Mouse (Mus musculus): ENCODE measurements around the gene Glis1. TPM values are rescaled to one million over a fixed set of nuclear protein-coding genes. Genes with fewer than 3 reads are reported as not detected.

The Glis1 gene
- polyA plus RNA-seq, 1 experiment from 2014 or later, result 6.8 TPM

- ATAC-seq (ENCODE audit: insufficient number of reproducible peaks, low FRiP score, low TSS enrichment, low read depth) (no peak), DNase-seq (ENCODE audit: low spot score) (no peak)
- H3K9me3 ChIP-seq (ENCODE audit: control insufficient read depth, low read length), result no peaks in the 10 kb centered on the region
- no peak overlapping the region for H3K4me3 ChIP-seq (ENCODE audit: low read depth, low read length)
- H3K27ac ChIP-seq (replicated peaks; ENCODE audit: low read depth, low read length), result no peak overlapping the region
- H3K27me3 ChIP-seq (ENCODE audit: control insufficient read depth, insufficient read depth, low read length), result no peaks in the 10 kb centered on the region; the same call in 1 of the 2 replicates
- no peak overlapping the region for H3K4me2 ChIP-seq (ENCODE audit: low read depth, severe bottlenecking)
- no peaks in the 10 kb centered on the region for H3K36me3 ChIP-seq (ENCODE audit: control insufficient read depth, insufficient read depth, low read length)
- H3K4me1 ChIP-seq (ENCODE audit: control insufficient read depth, insufficient read depth, low read length), result peaks cover 5% of the 10 kb centered on the region; the same call in 1 of the 2 replicates
- WGBS, result 38% methylated on average over 9 of the region's 9 CpGs
- no peak overlapping the region for H3K9ac ChIP-seq (ENCODE audit: low read length)
Observed at GRCm38 (mm10) chr4:107681099-107681849, 246.9 kb downstream of the Glis1 start.

- Histone ChIP-seq H3K36me3 (ENCODE audit: control insufficient read depth, insufficient read depth, low read length) (no peaks in the 10 kb centered on the region), H3K9ac (ENCODE audit: low read length) (no peak overlapping the region), H3K27ac (replicated peaks; ENCODE audit: low read depth, low read length) (no peak overlapping the region), H3K4me1 (ENCODE audit: control insufficient read depth, insufficient read depth, low read length) (peaks cover 10% of the 10 kb centered on the region), H3K4me2 (ENCODE audit: low read depth, severe bottlenecking) (no peak overlapping the region), H3K4me3 (ENCODE audit: low read depth, low read length) (no peak overlapping the region), H3K9me3 (ENCODE audit: control insufficient read depth, low read length) (no peaks in the 10 kb centered on the region), H3K27me3 (ENCODE audit: control insufficient read depth, insufficient read depth, low read length) (no peaks in the 10 kb centered on the region; the same call in 1 of the 2 replicates)
- 89% methylated on average over 37 of the region's 37 CpGs for WGBS
- ATAC-seq (ENCODE audit: insufficient number of reproducible peaks, low FRiP score, low TSS enrichment, low read depth), result no peak
- DNase-seq (ENCODE audit: low spot score), result no peak
Observed at GRCm38 (mm10) chr4:107683006-107683756, 248.8 kb downstream of the Glis1 start.

GRCm38 (mm10) chr4:107684130-107684529, 249.7 kb downstream of the Glis1 start, which contains the start of gene Dmrtb1:
Gene Dmrtb1, minus strand, starts transcription at chr4:107684230.
- no peaks in the 10 kb centered on the region for H3K36me3 ChIP-seq (ENCODE audit: control insufficient read depth, insufficient read depth, low read length)
- H3K27me3 ChIP-seq (ENCODE audit: control insufficient read depth, insufficient read depth, low read length), result no peaks in the 10 kb centered on the region; the same call in 1 of the 2 replicates
- H3K9ac ChIP-seq (ENCODE audit: low read length), result no peak within 1 kb of the TSS
- WGBS, result 93% methylated on average over 14 of the region's 14 CpGs
- no peak for ATAC-seq (ENCODE audit: insufficient number of reproducible peaks, low FRiP score, low TSS enrichment, low read depth)
- DNase-seq (ENCODE audit: low spot score), result no peak
- peaks cover 13% of the 10 kb centered on the region for H3K4me1 ChIP-seq (ENCODE audit: control insufficient read depth, insufficient read depth, low read length)
- H3K4me2 ChIP-seq (ENCODE audit: low read depth, severe bottlenecking), result no peak within 1 kb of the TSS
- H3K27ac ChIP-seq (replicated peaks; ENCODE audit: low read depth, low read length), result no peak within 1 kb of the TSS
- no peak within 1 kb of the TSS for H3K4me3 ChIP-seq (ENCODE audit: low read depth, low read length)
- no peaks in the 10 kb centered on the region for H3K9me3 ChIP-seq (ENCODE audit: control insufficient read depth, low read length)

Small RNA genes lying within 50 kb of the gene (microRNA-seq; reads per million reads assigned to microRNA genes)
- not detected for gene Gm24804

Other genes starting within 250 kb of the Glis1 start
- gene Ldlrad1, start 225.4 kb upstream of the Glis1 start, polyA plus RNA-seq (2014; fragmentation: Nextera tagmentation; extraction: Ambion mirVana), result not detected in 2 replicates
- gene Lrrc42, start 181.1 kb upstream of the Glis1 start, polyA plus RNA-seq (2014; fragmentation: Nextera tagmentation; extraction: Ambion mirVana), result 102 and 103 TPM in 2 replicates
- 29.8 and 34.0 TPM in 2 replicates for gene Hspb11, start 181.0 kb upstream of the Glis1 start, polyA plus RNA-seq (2014; fragmentation: Nextera tagmentation; extraction: Ambion mirVana)
- not detected in 2 replicates for gene Dio1, start 127.4 kb upstream of the Glis1 start, polyA plus RNA-seq (2014; fragmentation: Nextera tagmentation; extraction: Ambion mirVana)
- gene Yipf1, start 120.2 kb upstream of the Glis1 start, polyA plus RNA-seq (2014; fragmentation: Nextera tagmentation; extraction: Ambion mirVana), result 41.5 and 44.6 TPM in 2 replicates
- gene Ndc1, start 66.8 kb upstream of the Glis1 start, polyA plus RNA-seq (2014; fragmentation: Nextera tagmentation; extraction: Ambion mirVana), result 52.2 and 52.9 TPM in 2 replicates
- 0.11 and 0.14 TPM in 2 replicates for gene Dmrtb1, start 249.6 kb downstream of the Glis1 start, polyA plus RNA-seq (2014; fragmentation: Nextera tagmentation; extraction: Ambion mirVana)

All from limb, embryonic 11.5 days (tissue).